Mouse (Mus musculus) neural tube, embryonic 13.5 days (tissue): Measurements from ENCODE around the gene Mrvi1. TPM values are rescaled to one million over a fixed set of nuclear protein-coding genes. Genes with fewer than 3 reads are reported as not detected.
"Not testable (repeated sequence)": the region's sequence is repeated elsewhere in the genome, so short reads cannot be mapped to it uniquely, and the experiment has no call there.

Experiments
- ATAC-seq: fragments of 200-750 bp; cut with Nextera tagmentation; 2 replicates; pipeline ENCODE4 v1.8.0; 2017; ENCODE audit warnings: low read depth, mild to moderate bottlenecking, moderate TSS enrichment, moderate library complexity
- H3K27ac ChIP-seq: fragments of 300-500 bp; sonication (generic); replicated peaks from 2 replicates; pipeline ENCODE4 v1.5.1; 2015; ENCODE audit warnings: moderate library complexity, mild to moderate bottlenecking, inconsistent platforms
- H3K27me3 ChIP-seq: fragments of 300-500 bp; sonication (generic); 2 replicates; pipeline ENCODE4 v1.6.1; 2015; ENCODE audit warnings: mild to moderate bottlenecking, inconsistent platforms
- H3K36me3 ChIP-seq: fragments of 300-500 bp; sonication (generic); 2 replicates; pipeline ENCODE4 v1.6.1; 2015; ENCODE audit warnings: mild to moderate bottlenecking, inconsistent platforms
- H3K4me1 ChIP-seq: fragments of 300-500 bp; sonication (generic); replicated peaks from 2 replicates; pipeline ENCODE4 v1.6.1; 2015; ENCODE audit warnings: inconsistent platforms
- H3K4me2 ChIP-seq: fragments of 300-500 bp; sonication (generic); 2 replicates; pipeline ENCODE4 v1.6.1; 2015; ENCODE audit warnings: inconsistent platforms, mild to moderate bottlenecking, moderate library complexity
- H3K4me3 ChIP-seq: fragments of 300-500 bp; sonication (generic); 2 replicates; pipeline ENCODE4 v1.5.1; 2015; ENCODE audit warnings: mild to moderate bottlenecking, inconsistent platforms
- H3K9ac ChIP-seq: fragments of 300-500 bp; sonication (generic); 2 replicates; pipeline ENCODE4 v1.6.1; 2015; ENCODE audit warnings: moderate library complexity, mild to moderate bottlenecking, inconsistent platforms
- H3K9me3 ChIP-seq: fragments of 300-500 bp; sonication (generic); 2 replicates; pipeline ENCODE4 v1.6.1; 2016; ENCODE audit warnings: inconsistent platforms
- WGBS: fragments of 180-500 bp; shearing (Covaris S2); methylation state at CpG from one replicate; pipeline ENCODE4 v1.1.7; 2015; 5-methylcytosine and 5-hydroxymethylcytosine counted together
- polyA plus RNA-seq: library from polyadenylated mRNA; unstranded; fragments of >200 nt; fragmentation: Nextera tagmentation; extraction: Ambion mirVana; gene quantifications from 2 replicates; pipeline ENCODE4 v1.2.1, GENCODE M21; 2015

The Mrvi1 gene
- polyA plus RNA-seq, 1 experiment from 2014 or later, result 1.5 TPM

DNA sequence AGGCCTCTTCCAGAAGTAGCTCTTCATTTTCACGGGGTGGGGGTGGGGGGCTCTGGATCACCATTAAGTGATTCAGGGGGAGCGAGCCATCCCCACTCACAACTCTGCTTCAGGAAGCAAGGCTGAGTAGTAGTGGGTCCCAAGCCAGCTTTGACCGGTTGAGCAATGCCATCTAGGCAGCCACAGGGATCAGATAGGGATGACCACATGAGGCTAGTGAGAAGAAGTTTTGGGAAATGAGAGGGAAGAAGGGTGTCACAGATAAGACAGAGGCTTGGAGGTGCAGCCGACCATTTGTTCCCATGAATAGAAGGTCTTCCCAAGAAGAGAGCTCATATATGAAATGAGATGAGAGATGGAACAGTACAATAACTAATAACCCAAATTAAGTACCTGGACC lies 55.7 kb downstream of the Mrvi1 start:
- H3K9me3 ChIP-seq, result no peaks in the 10 kb centered on the region
- no peak overlapping the region for H3K4me3 ChIP-seq
- H3K4me1 ChIP-seq, result no peaks in the 10 kb centered on the region
- ATAC-seq, result no peak
- no peak overlapping the region for H3K27ac ChIP-seq
- no peak overlapping the region for H3K9ac ChIP-seq
- H3K4me2 ChIP-seq, result no peak overlapping the region
- H3K27me3 ChIP-seq, result no peaks in the 10 kb centered on the region
- 83% methylated on average over 4 of the region's 4 CpGs for WGBS
- H3K36me3 ChIP-seq, result no peaks in the 10 kb centered on the region

DNA sequence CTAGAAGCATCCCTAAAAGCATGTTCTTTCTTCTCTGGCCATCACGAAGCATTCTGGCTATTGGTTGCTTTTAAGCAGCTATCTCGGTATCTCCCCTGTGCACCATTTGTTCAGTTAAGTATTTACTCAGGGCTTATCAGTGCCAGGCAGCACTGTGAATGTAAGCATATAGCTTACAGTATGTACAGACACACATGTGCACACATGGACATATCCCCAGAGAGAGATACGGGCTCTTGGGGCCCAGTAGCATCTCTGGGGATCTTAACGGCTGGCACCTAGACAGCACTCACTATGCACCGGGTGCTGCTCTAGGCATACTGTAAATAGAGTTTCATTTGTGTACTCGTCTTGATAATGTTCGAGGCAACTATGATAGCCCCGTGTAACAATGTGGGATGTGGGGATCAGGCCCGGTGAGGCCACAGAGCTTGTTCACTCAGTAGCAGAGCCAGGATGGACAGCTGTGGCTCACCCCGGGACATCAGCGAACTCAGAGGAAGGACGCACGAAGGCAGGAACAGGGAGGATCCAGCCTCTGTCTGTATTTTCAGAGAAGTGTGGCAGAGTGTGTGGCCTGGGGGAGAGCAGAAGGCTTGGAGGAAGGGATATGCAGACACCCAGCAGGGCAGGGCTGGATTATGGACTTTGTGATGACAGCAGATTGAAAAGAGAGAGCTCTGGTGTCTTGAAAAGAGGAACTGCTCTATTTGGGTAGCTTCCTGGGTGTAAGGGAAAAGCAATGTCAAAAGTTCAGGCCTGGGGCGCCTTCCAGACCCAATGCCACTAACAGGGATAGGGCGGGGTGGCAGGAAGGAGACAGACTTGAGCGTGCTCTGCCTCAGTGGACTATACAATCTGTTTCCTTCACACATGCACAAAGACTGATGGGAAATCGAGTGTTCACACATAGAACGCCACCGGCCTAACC lies 61.7 kb downstream of the Mrvi1 start:
- no peaks in the 10 kb centered on the region for H3K36me3 ChIP-seq
- H3K4me3 ChIP-seq, result no peak overlapping the region
- no peak overlapping the region for H3K4me2 ChIP-seq
- 0 out of 2 replicates have a peak, but pooled peaks cover 4% of the 10 kb centered on the region for H3K4me1 ChIP-seq
- 81% methylated on average over 19 of the region's 19 CpGs for WGBS
- ATAC-seq, result no peak
- no peaks in the 10 kb centered on the region for H3K27me3 ChIP-seq
- no peak overlapping the region for H3K9ac ChIP-seq
- no peaks in the 10 kb centered on the region for H3K9me3 ChIP-seq
- no peak overlapping the region for H3K27ac ChIP-seq

DNA sequence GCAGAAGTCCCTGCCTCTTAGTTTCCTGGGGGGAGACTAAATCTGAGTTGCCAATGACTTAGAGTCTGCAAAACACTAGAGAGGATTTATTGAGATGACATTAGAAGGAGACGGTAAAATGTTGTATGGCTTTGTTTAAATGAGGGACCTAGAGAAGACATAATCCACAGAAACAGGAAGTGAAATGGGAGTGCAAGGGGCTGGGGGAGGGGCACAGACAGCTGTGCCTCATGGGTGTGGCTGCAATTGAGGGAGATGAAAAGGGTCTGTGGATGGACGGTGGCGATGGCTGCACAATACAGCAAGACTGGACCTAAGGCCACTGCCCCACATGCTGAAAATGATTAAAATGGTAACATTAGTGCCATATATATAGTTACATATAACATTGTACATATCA lies 62.5 kb downstream of the Mrvi1 start:
- ATAC-seq, result no peak
- Histone ChIP-seq H3K27me3 (no peaks in the 10 kb centered on the region), H3K4me1 (0 out of 2 replicates have a peak, but pooled peaks cover 4% of the 10 kb centered on the region), H3K4me3 (no peak overlapping the region), H3K27ac (no peak overlapping the region), H3K9ac (no peak overlapping the region), H3K36me3 (no peaks in the 10 kb centered on the region), H3K4me2 (no peak overlapping the region), H3K9me3 (no peaks in the 10 kb centered on the region)
- WGBS, result 47% methylated on average over 3 of the region's 3 CpGs

DNA sequence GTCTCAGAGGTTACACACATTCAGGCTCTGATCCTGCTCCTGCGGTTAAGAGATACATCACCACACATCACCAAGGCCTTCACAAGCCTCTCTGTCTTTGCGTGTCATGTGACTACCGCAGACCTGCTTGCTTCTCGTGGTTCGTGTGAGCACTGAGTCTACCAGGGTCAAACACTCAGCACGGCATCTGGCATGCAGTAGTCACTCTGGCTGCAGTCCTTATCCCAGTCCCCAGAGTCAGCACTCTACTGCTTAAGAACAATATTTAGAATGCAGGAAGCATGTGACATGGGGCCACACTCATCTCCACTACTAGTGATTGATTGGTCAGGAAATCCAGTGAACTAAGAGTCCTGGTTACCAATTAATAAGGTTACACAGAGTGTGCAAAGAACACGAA lies 66.3 kb downstream of the Mrvi1 start:
- WGBS, result 74% methylated on average over 7 of the region's 7 CpGs
- H3K4me1 ChIP-seq, result 0 out of 2 replicates have a peak, but pooled peaks cover 4% of the 10 kb centered on the region
- H3K36me3 ChIP-seq, result no peaks in the 10 kb centered on the region
- no peak overlapping the region for H3K9ac ChIP-seq
- H3K9me3 ChIP-seq, result no peaks in the 10 kb centered on the region
- ATAC-seq, result no peak
- H3K4me2 ChIP-seq, result no peak overlapping the region
- no peak overlapping the region for H3K27ac ChIP-seq
- no peaks in the 10 kb centered on the region for H3K27me3 ChIP-seq
- H3K4me3 ChIP-seq, result no peak overlapping the region

DNA sequence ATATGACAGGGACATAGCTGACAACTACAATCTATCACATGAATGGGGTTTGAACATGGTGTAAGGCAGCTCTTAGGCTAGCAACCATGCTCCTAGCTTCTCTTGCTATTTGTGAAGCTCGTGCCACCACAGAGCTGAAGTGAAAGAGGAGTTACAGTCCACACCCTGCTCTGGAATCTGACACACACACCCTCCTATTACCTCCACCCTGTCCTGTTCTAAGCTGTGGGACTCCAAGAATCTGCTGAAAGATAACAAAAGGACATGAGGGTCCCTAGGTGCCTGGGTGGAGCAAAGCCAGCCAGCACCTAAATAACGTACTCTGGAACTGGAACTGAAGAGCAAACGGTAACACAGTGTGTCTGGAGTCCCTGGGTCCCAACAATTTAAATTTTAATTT lies 67.7 kb downstream of the Mrvi1 start:
- Histone ChIP-seq H3K27ac (no peak overlapping the region), H3K9ac (no peak overlapping the region), H3K36me3 (no peaks in the 10 kb centered on the region), H3K9me3 (no peaks in the 10 kb centered on the region), H3K4me1 (no peaks in the 10 kb centered on the region), H3K27me3 (no peaks in the 10 kb centered on the region), H3K4me2 (no peak overlapping the region), H3K4me3 (no peak overlapping the region)
- ATAC-seq, result no peak
- 79% methylated on average over 3 of the region's 3 CpGs for WGBS

DNA sequence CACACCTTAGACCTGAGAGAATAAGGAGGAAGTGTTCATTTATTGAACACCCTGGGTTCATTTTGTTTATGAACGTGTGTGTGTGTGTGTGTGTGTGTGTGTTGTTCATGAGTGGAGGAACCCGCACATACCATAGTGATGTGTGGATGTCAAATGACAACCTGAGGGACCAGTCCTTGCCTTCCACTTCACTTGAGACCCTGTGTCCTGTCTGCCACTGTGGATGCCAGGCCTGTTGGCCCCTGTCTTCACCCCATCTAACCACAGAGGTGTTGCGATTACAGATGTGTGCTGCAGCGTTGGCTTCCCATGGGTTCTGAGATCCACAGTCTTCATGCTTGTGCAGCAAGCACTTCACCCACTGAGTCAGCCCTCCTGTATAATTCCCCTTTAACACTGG lies 68.5 kb downstream of the Mrvi1 start:
- 96% methylated on average over 4 of the region's 4 CpGs for WGBS
- no peak overlapping the region for H3K27ac ChIP-seq
- H3K4me3 ChIP-seq, result no peak overlapping the region
- no peak overlapping the region for H3K4me2 ChIP-seq
- H3K27me3 ChIP-seq, result no peaks in the 10 kb centered on the region
- H3K9me3 ChIP-seq, result no peaks in the 10 kb centered on the region
- no peak for ATAC-seq
- no peak overlapping the region for H3K9ac ChIP-seq
- H3K4me1 ChIP-seq, result no peaks in the 10 kb centered on the region
- no peaks in the 10 kb centered on the region for H3K36me3 ChIP-seq

DNA sequence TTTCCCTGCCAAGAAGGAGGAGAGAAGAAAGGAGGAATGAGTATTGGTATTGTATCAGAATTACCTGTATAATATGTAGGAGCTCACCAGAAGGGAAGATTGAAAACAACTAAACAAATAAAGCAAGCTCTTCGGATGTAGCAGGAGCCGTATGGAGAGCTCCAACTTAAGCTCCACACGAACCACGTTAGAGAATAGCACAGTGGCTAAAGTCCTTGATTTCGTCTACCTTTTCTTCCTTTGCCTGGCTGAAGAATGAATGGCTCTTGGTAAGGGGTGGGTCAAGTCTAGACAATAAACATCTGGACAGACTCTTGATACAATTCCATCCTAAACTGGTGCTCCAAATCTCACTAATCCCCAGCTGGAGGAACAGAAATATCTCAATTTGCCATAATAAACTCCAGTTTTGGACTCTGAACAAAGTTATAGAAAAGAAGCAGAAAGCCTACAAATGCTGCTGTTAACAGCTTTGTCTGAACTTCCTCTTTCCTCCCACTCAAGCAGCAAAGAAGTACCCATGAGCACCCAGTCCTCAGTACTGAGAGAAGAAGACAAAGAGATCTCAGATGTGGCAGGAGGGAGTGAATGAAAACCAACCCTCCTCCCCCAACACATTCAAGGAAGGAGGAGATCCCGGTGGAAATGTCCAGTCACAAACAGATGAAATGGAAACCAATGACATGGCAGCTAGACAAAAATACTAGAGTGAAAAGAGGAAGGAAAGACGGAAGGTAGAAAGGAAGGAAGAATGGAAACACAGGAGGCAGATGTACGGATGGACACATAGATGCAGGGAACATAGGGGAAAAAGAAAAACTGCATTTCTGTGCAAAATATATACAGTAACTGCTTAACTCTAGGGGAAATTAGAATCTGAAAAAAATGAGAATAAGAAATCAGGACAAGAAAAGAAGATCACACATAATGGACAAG lies 73.8 kb downstream of the Mrvi1 start:
- Histone ChIP-seq H3K36me3 (no peaks in the 10 kb centered on the region), H3K4me3 (no peak overlapping the region), H3K9ac (no peak overlapping the region), H3K4me1 (no peaks in the 10 kb centered on the region), H3K27ac (no peak overlapping the region), H3K27me3 (no peaks in the 10 kb centered on the region), H3K4me2 (no peak overlapping the region), H3K9me3 (no peaks in the 10 kb centered on the region)
- 79% methylated on average over 8 of the region's 8 CpGs for WGBS
- ATAC-seq, result no peak

DNA sequence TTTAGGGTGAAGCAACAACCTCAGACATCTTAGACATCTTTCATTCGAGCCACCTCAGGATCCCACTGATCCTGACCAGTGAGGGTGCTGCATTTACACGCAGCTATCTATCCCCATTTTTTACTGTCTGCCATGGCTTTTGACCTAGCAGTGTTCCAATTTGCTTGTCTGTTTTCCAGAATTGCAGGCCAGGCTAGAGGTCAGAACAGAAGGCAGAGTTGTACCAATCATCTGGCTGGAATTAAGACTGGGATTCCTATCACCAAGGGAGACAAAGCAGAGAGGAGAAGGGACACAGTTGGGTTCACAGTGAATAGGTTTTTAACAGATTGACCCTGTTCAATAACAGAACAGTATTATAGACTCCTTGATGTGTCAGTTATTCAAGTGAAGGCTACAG lies 75.7 kb downstream of the Mrvi1 start:
- H3K4me1 ChIP-seq, result no peaks in the 10 kb centered on the region
- no peak for ATAC-seq
- no peaks in the 10 kb centered on the region for H3K9me3 ChIP-seq
- H3K4me3 ChIP-seq, result no peak overlapping the region
- no peaks in the 10 kb centered on the region for H3K36me3 ChIP-seq
- H3K9ac ChIP-seq, result no peak overlapping the region
- 84% methylated on average over 2 of the region's 2 CpGs for WGBS
- no peak overlapping the region for H3K27ac ChIP-seq
- no peak overlapping the region for H3K4me2 ChIP-seq
- H3K27me3 ChIP-seq, result no peaks in the 10 kb centered on the region

DNA sequence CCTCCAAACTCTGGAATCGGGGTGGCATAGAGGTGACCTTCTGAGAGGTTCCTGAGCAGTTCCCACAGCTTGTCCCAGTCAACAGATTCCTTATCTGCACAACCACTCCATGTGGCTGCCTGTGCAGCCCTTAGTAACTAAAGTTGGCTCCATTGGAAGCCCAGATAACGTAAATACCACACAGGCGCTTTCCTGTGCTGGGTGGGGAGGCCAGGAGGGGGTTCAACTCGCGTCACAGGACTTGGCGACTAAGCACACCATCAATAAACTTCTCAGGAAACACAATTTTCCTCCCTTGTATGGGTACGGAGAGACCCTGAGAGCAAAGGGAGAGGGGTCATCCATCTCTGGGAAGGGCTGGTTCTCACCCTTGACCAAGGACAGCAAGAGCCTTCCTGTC lies 79.0 kb downstream of the Mrvi1 start:
- Histone ChIP-seq H3K9ac (no peak overlapping the region), H3K4me1 (no peaks in the 10 kb centered on the region), H3K9me3 (no peaks in the 10 kb centered on the region), H3K4me3 (no peak overlapping the region), H3K27me3 (no peaks in the 10 kb centered on the region), H3K27ac (no peak overlapping the region), H3K4me2 (no peak overlapping the region), H3K36me3 (no peaks in the 10 kb centered on the region)
- WGBS, result 81% methylated on average over 7 of the region's 7 CpGs
- ATAC-seq, result no peak

DNA sequence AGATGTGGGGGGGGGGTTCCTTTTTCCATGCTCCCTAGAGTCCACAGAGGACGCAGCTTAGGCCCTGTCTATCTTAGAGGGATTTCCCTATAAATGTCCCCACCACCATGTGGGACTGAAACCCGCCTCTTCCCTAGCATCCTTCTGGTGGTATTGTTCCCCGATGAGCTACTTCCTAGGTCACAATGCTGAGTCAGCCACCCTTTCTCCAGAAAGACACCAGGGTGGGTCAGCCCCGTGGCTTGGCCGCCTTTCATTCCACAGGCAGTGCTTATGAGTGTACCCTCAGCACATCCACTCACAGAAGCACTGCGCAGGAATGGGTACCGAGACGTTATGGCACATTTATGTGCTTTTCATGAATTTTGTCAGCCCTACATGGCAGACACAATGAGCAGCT lies 85.1 kb downstream of the Mrvi1 start:
- H3K4me1 ChIP-seq, result no peaks in the 10 kb centered on the region
- WGBS, result 85% methylated on average over 8 of the region's 8 CpGs

DNA sequence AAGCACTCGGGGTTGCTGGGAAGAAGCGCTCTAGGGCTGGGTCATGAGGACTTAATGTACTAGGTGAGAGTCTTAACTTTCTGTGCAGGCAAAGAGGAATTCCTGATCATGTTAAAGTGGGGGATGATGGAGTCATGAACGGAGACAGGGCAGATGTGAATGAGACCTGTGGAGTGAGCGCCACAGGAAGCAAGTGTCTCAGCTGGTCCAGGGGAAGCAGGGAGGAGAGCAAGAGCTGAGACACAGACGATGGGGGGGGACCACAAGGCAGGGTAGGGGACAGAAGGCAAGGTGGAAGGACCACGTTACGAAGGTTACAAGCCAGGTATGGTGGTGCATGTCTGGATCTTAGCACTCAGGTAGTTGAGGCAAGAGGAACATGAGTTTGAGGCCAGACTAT lies 85.8 kb downstream of the Mrvi1 start:
- WGBS, result 94% methylated on average over 7 of the region's 7 CpGs
- ATAC-seq, result no peak

More for the DNA sequence above, 85.1 kb downstream of the Mrvi1 start:
- H3K4me3 ChIP-seq, result no peak overlapping the region
- H3K36me3 ChIP-seq, result no peaks in the 10 kb centered on the region
- H3K27ac ChIP-seq, result no peak overlapping the region
- no peaks in the 10 kb centered on the region for H3K27me3 ChIP-seq
- H3K4me2 ChIP-seq, result no peak overlapping the region
- no peak overlapping the region for H3K9ac ChIP-seq
- no peak for ATAC-seq
- no peaks in the 10 kb centered on the region for H3K9me3 ChIP-seq

DNA sequence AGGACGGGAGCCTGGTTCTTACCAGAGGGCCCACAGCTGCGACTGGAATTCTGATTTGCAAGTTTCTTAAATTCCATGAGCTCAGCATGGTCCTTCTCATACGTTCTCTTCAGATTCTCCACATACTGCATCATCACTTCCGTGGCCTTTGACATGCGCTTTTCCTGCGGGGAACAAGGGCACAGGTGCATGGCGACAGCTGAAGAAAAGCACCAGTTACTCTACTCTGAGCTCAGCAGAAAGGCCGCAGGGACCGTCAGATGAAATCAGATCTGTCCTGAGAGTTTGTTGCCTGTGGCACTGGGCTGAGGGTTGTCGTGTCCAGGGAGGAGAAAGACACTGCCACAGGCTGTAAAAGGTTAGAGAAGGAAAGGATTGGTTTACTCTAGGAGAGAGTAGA lies 86.5 kb downstream of the Mrvi1 start:
- H3K9ac ChIP-seq, H3K27ac ChIP-seq, H3K36me3 ChIP-seq, H3K9me3 ChIP-seq, H3K27me3 ChIP-seq, ATAC-seq, H3K4me2 ChIP-seq, H3K4me1 ChIP-seq, H3K4me3 ChIP-seq: not testable (repeated sequence)
- 77% methylated on average over 10 of the region's 10 CpGs for WGBS

More for the DNA sequence above, 85.8 kb downstream of the Mrvi1 start:
- Histone ChIP-seq H3K4me3 (no peak overlapping the region), H3K27me3 (no peaks in the 10 kb centered on the region), H3K9ac (no peak overlapping the region), H3K4me2 (no peak overlapping the region), H3K9me3 (no peaks in the 10 kb centered on the region), H3K27ac (no peak overlapping the region), H3K36me3 (no peaks in the 10 kb centered on the region), H3K4me1 (no peaks in the 10 kb centered on the region)
